ENCODE assay signal across 26 mouse cellular contexts in the genomic region with DNA sequence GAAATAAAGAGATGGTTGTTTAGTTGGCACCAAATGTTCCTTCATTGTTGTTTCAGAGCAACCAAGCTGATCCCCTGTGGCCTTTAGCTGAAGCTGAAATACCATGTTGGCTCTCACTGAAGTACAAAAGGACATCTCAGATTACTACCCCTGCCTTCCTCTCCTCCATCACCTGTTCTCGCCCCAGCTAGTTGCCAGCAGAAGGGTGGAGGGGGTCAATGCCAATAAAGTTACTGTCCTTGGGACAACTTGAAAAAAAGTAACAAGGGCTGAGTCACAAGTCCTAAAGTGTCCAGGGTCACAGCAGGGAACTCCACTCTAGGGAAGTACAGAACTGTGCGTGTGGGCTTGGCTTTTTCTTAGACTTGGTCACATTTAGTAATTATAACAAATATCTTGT.
DNase-seq lines count a peak whose midpoint lies in the region; ATAC-seq lines count a peak whose summit lies in the region.
"Had no signal": no experiment of that assay in that cellular context is flagged by ENCODE, and none has a peak within 500 bp of the region (broad histone marks: within the 10 kb centered on the region; RNA-seq: fewer than 3 reads in every experiment).

No protein-coding gene starts in this region.

- H3K4me1 ChIP-seq in neural tube, embryonic 15.5 days = no peaks in the 10 kb centered on the region
- H3K4me1 ChIP-seq: embryonic facial prominence, embryonic 12.5 days; embryonic facial prominence, embryonic 15.5 days; hindbrain, embryonic 10.5 days; hindbrain, embryonic 13.5 days; intestine, embryonic 15.5 days had no signal

- H3K9ac ChIP-seq in neural tube, embryonic 15.5 days (replicated peaks) = no peak overlapping the region
- H3K9ac ChIP-seq: embryonic facial prominence, embryonic 12.5 days; embryonic facial prominence, embryonic 15.5 days; forebrain, postnatal 0 days; hindbrain, embryonic 13.5 days; intestine, embryonic 15.5 days had no signal

- no peaks in the 10 kb centered on the region for H3K27me3 ChIP-seq in neural tube, embryonic 15.5 days (replicated peaks)
- H3K27me3 ChIP-seq: embryonic facial prominence, embryonic 12.5 days; embryonic facial prominence, embryonic 15.5 days; hindbrain, embryonic 13.5 days; intestine, embryonic 15.5 days had no signal

- no peaks in the 10 kb centered on the region for H3K9me3 ChIP-seq in neural tube, embryonic 15.5 days (replicated peaks)
- H3K9me3 ChIP-seq: embryonic facial prominence, embryonic 12.5 days; embryonic facial prominence, embryonic 15.5 days; hindbrain, embryonic 10.5 days; hindbrain, embryonic 13.5 days; intestine, embryonic 15.5 days had no signal

- DNase-seq in adrenal gland, adult (ENCODE audit: inconsistent age in 2 of 2, low spot score in 1 of 2) = peak; percentile 6 to 56
- no peak for DNase-seq in adrenal gland, postnatal 4 days (ENCODE audit: low spot score in 2 of 2)
- peak; percentile 4 to 10 for DNase-seq in adrenal gland, postnatal 36 days
- no peak for DNase-seq in adrenal gland, adult 18-20 months (ENCODE audit: low spot score in 2 of 2)
- DNase-seq in gastrocnemius, postnatal 14 days = peak; percentile 23
- DNase-seq in gastrocnemius, postnatal 10 days = no peak
- peak; percentile 44 for DNase-seq in gastrocnemius, postnatal 25 days
- DNase-seq: adrenal gland, postnatal 14 days; cerebellum, adult 11 months; cerebellum, adult 2 months; cerebellum, adult 9-11 months; cerebellum, postnatal 25 days; forebrain, postnatal 0 days; heart, postnatal 36 days; kidney, adult 11 months; kidney, adult 8-10 months had no signal

- no peak for ATAC-seq in neural tube, embryonic 15.5 days (ENCODE audit: low FRiP score)
- ATAC-seq: activated CD4-positive, CD25-positive, alpha-beta regulatory T cell, adult 4 months; forebrain, embryonic 14.5 days; forebrain, postnatal 0 days; hindbrain, embryonic 16.5 days; intestine, embryonic 15.5 days had no signal

- no peaks in the 10 kb centered on the region for H3K36me3 ChIP-seq in neural tube, embryonic 15.5 days
- H3K36me3 ChIP-seq: embryonic facial prominence, embryonic 12.5 days; embryonic facial prominence, embryonic 15.5 days; hindbrain, embryonic 10.5 days; intestine, embryonic 15.5 days had no signal

- H3K4me3 ChIP-seq in neural tube, embryonic 15.5 days (replicated peaks) = no peak overlapping the region
- H3K4me3 ChIP-seq: embryonic facial prominence, embryonic 12.5 days; embryonic facial prominence, embryonic 15.5 days; hindbrain, embryonic 10.5 days; hindbrain, embryonic 13.5 days; intestine, embryonic 15.5 days had no signal

- intact Hi-C loops in gastrocnemius, postnatal 14 days (cut with DNase I; ENCODE audit: low total_unique reads) = no loop called here

- H3K27ac ChIP-seq in neural tube, embryonic 15.5 days (replicated peaks) = no peak overlapping the region
- H3K27ac ChIP-seq: embryonic facial prominence, embryonic 12.5 days; embryonic facial prominence, embryonic 15.5 days; hindbrain, embryonic 10.5 days; hindbrain, embryonic 13.5 days; intestine, embryonic 15.5 days had no signal

- WGBS in neural tube, embryonic 15.5 days = 90% methylated on average over 2 of the region's 2 CpGs

- no peak overlapping the region for H3K4me2 ChIP-seq in neural tube, embryonic 15.5 days
- H3K4me2 ChIP-seq: embryonic facial prominence, embryonic 12.5 days; embryonic facial prominence, embryonic 15.5 days; heart, embryonic 11.5 days; hindbrain, embryonic 13.5 days; intestine, embryonic 15.5 days had no signal

Comparison
In these comparisons a context has a peak if more than half of its experiments do, and no peak if none do; other contexts are left out.
1. DNase-seq: peak in adrenal gland, adult (2 of 2), adrenal gland, postnatal 36 days (2 of 2), gastrocnemius, postnatal 14 days (single experiment) and gastrocnemius, postnatal 25 days (single experiment); none in adrenal gland, postnatal 4 days (0 of 2), adrenal gland, adult 18-20 months (0 of 2) and gastrocnemius, postnatal 10 days (single experiment).